Mouse (Mus musculus): ENCODE measurements at regions not wholly inside any gene's neighbourhood (a gene's known extent, or its start where the extent isn't known, plus 50 kb on each side); places are given as distances from the start of the nearest gene placed in this dataset.
"Not testable (repeated sequence)": the region's sequence is repeated elsewhere in the genome, so short reads cannot be mapped to it uniquely, and the experiment has no call there.

DNA sequence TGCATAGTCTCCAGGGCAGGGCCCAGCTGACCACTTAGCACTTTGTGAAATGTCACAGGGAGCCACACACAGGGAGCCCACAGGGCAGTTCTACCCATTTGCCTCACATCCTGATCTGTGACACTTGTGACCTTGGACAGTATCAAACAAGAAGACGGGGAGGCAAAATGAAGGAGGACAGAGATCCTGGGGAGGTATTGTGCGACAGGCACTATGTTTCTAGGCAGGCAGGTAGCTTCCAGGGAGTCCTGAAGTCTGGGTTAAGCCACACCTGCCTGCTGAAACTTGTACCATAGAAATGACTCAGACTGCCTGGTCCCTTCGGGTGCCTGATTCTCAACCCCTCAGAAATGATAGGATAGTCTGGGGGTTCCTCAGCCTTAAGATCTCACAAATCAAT, 127.8 kb downstream of the Tcp10c start:
- Histone ChIP-seq H3K4me1 (ENCODE audit: control insufficient read depth, insufficient read depth, low read length) (0 out of 2 replicates have a peak, but pooled peaks cover 4% of the 10 kb centered on the region), H3K4me3 (ENCODE audit: low read depth, low read length) (no peak overlapping the region), H3K36me3 (ENCODE audit: control insufficient read depth, insufficient read depth, low read length) (no peaks in the 10 kb centered on the region), H3K4me2 (replicated peaks; ENCODE audit: low read depth, low read length) (no peak overlapping the region), H3K9ac (replicated peaks; ENCODE audit: low read depth, low read length) (no peak overlapping the region), H3K9me3 (ENCODE audit: control insufficient read depth, low read depth, low read length) (no peaks in the 10 kb centered on the region), H3K27ac (ENCODE audit: low read length) (no peak overlapping the region), H3K27me3 (ENCODE audit: control insufficient read depth, insufficient read depth, low read length) (no peaks in the 10 kb centered on the region)
- 82% methylated on average over 3 of the region's 3 CpGs for WGBS
- ATAC-seq (ENCODE audit: insufficient number of reproducible peaks, insufficient read depth, low FRiP score, low read depth) = no peak

DNA sequence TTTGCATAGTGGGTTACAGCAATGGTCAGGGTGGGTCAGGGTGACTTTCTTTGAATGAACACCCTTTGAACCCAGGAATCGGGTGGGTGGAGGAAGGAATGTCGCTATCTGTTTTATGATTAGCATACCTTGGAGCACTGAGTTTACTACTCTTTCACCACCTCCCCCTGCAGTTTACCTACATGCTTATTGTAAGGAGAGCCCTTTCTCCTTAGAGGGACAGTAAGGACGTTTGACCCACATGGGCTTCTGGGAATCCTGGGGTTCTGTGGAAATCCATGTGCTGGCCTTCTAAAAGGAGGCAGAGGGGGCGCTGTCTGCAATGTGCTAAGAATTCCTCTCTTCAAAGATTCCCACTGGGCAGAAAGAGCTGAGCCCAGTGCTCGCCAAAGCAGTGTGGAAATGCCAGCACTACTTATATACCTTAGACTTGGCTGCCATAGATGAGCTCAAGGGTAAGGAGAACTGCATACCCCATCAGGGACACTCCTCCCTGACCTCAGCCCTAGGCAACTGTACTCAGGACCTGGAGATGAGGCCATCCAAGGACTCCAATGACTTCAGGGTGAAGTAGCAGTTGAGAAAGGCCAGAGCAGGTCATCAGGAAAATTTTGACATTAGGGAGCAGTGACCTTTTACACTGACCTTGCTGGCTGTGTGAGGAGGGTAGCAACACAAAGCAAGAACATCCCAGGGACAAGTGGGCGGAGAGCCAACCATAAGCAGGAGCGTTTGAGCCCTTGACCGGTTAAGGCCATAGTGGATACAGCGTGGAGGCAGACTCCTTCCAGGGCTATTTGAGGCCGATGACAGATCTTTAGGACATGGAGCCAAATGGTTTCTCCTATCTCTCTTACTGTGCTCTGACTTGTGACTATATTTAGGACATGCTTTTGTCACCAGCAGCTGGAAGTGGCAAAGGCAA, 133.2 kb downstream of the Tcp10c start:
- 84% methylated on average over 10 of the region's 10 CpGs for WGBS
- Histone ChIP-seq H3K9me3 (ENCODE audit: control insufficient read depth, low read depth, low read length) (no peaks in the 10 kb centered on the region), H3K4me1 (ENCODE audit: control insufficient read depth, insufficient read depth, low read length) (0 out of 2 replicates have a peak, but pooled peaks cover 4% of the 10 kb centered on the region), H3K4me3 (ENCODE audit: low read depth, low read length) (no peak overlapping the region), H3K9ac (replicated peaks; ENCODE audit: low read depth, low read length) (no peak overlapping the region), H3K27ac (ENCODE audit: low read length) (no peak overlapping the region), H3K4me2 (replicated peaks; ENCODE audit: low read depth, low read length) (no peak overlapping the region), H3K27me3 (ENCODE audit: control insufficient read depth, insufficient read depth, low read length) (no peaks in the 10 kb centered on the region), H3K36me3 (ENCODE audit: control insufficient read depth, insufficient read depth, low read length) (no peaks in the 10 kb centered on the region)
- no peak for ATAC-seq (ENCODE audit: insufficient number of reproducible peaks, insufficient read depth, low FRiP score, low read depth)

DNA sequence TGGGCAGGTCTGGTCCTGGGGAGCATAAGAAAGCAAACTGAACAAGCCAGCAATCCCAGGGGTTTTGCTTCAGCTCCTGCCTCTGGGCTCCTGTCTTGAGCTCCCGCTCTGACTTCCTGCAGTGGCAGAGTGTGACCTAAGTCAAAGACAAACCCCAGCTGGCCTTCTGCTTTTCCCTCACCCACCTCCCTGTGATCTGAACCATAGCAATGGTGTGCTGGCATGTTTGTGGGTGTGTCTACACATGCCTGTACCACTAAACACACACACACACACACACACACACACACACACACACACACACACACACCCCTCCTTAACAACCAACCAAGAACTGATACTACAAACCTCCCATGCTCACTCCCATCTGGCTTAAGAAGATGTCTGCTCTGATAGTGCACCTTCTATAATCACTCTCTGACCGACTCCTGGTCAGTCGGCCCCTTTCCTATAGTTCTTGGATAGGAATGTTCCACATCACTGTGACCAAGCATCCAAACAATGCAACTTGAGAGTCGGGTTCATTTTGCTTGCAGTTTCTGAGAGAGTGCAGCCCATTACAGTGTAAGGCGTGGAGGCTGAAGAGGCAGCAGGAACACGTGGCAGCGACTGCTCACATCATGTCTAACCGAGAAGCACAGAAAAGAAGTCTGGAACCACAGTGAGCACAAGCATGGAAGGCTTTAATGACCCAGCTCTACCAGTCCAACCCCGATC, 134.4 kb downstream of the Tcp10c start:
- H3K27me3 ChIP-seq (ENCODE audit: control insufficient read depth, insufficient read depth, low read length) = no peaks in the 10 kb centered on the region
- H3K36me3 ChIP-seq (ENCODE audit: control insufficient read depth, insufficient read depth, low read length) = no peaks in the 10 kb centered on the region
- no peak overlapping the region for H3K4me2 ChIP-seq (replicated peaks; ENCODE audit: low read depth, low read length)
- 61% methylated on average over 9 of the region's 9 CpGs for WGBS
- no peak overlapping the region for H3K9ac ChIP-seq (replicated peaks; ENCODE audit: low read depth, low read length)
- H3K4me1 ChIP-seq (ENCODE audit: control insufficient read depth, insufficient read depth, low read length) = 0 out of 2 replicates have a peak, but pooled peaks cover 4% of the 10 kb centered on the region
- peak; percentile 54 for ATAC-seq (ENCODE audit: insufficient number of reproducible peaks, insufficient read depth, low FRiP score, low read depth)
- no peaks in the 10 kb centered on the region for H3K9me3 ChIP-seq (ENCODE audit: control insufficient read depth, low read depth, low read length)
- no peak overlapping the region for H3K27ac ChIP-seq (ENCODE audit: low read length)
- H3K4me3 ChIP-seq (ENCODE audit: low read depth, low read length) = no peak overlapping the region

DNA sequence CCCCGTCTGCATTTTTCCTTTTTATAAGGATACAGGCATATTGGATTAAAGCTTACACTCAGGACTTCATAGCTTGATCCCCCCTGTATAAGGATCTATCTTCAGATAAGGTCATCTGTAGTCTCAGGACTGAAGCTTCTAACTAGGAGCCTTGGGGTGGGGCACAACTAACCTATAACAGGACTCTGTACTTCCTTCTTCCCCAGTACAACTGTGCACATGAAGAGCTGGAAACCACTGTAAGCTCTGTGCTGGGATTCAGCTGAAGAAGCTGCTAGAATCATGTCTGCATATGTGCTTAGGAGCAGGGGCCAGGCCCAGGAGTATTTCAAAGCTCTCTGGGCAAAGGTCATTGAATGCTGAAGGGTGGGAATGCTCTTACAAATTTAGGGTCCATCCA, 137.9 kb downstream of the Tcp10c start:
- H3K9me3 ChIP-seq (ENCODE audit: control insufficient read depth, low read depth, low read length); H3K27ac ChIP-seq (ENCODE audit: low read length); H3K4me1 ChIP-seq (ENCODE audit: control insufficient read depth, insufficient read depth, low read length); H3K4me3 ChIP-seq (ENCODE audit: low read depth, low read length); H3K27me3 ChIP-seq (ENCODE audit: control insufficient read depth, insufficient read depth, low read length); ATAC-seq (ENCODE audit: insufficient number of reproducible peaks, insufficient read depth, low FRiP score, low read depth); H3K4me2 ChIP-seq (replicated peaks; ENCODE audit: low read depth, low read length); H3K36me3 ChIP-seq (ENCODE audit: control insufficient read depth, insufficient read depth, low read length); H3K9ac ChIP-seq (replicated peaks; ENCODE audit: low read depth, low read length): not testable (repeated sequence)
- WGBS = 88% methylated on average over 1 of the region's 1 CpGs

DNA sequence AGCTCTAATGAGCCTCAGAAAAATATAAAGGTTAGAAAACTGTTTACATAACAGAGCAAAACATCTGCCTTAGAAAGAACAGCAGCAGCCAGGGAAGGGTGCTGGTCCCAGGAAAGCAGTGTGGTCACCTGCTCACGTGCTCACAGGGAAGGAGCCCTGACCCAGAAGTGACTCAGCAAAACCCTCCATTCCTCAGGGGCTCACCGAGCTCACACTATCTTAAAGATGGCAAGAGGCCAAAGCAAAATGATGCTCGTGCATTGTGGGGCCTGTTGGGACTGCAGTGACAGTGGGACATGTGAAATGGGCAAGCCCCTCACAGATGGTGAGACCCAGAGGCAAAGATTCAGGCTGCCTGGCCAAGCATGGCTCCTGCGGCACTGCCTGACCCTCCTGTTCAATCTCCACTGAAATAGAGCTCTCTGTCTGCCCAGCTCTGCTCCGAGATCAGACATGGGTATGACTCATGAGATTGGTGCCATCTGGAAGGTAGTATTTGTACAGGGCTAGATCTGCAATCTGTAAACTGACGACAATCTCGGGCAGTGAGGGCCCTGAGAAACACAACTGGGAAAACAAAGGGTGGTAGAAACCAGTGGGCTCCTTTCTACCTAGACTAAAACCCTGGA, 138.4 kb downstream of the Tcp10c start:
- not testable (repeated sequence) for ATAC-seq (ENCODE audit: insufficient number of reproducible peaks, insufficient read depth, low FRiP score, low read depth); H3K4me1 ChIP-seq (ENCODE audit: control insufficient read depth, insufficient read depth, low read length); H3K4me2 ChIP-seq (replicated peaks; ENCODE audit: low read depth, low read length); H3K36me3 ChIP-seq (ENCODE audit: control insufficient read depth, insufficient read depth, low read length); H3K4me3 ChIP-seq (ENCODE audit: low read depth, low read length); H3K9me3 ChIP-seq (ENCODE audit: control insufficient read depth, low read depth, low read length); H3K27ac ChIP-seq (ENCODE audit: low read length); H3K9ac ChIP-seq (replicated peaks; ENCODE audit: low read depth, low read length); H3K27me3 ChIP-seq (ENCODE audit: control insufficient read depth, insufficient read depth, low read length)
- WGBS = 24% methylated on average over 3 of the region's 7 CpGs

DNA sequence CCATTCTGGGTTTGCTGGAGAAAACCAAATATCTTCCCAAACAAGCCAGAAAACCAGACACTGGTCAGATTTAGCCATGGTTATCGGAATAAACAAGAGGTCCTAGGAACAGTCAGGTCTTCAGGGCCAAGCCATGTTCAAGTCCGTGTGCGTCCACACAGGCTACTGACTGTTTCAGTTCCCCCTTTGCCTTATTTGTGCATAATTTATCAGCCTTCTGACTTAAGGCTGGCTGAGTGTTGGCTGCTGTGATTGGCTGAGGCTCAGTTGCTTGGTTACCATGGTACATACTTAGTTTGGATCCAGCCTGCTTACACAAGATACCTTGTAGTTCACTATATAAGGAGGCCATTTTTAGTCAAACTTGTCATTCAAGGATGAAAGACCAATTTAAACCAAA, 139.5 kb downstream of the Tcp10c start:
- WGBS = 77% methylated on average over 3 of the region's 3 CpGs
- H3K4me2 ChIP-seq (replicated peaks; ENCODE audit: low read depth, low read length); H3K4me3 ChIP-seq (ENCODE audit: low read depth, low read length); H3K9ac ChIP-seq (replicated peaks; ENCODE audit: low read depth, low read length); H3K27ac ChIP-seq (ENCODE audit: low read length); H3K27me3 ChIP-seq (ENCODE audit: control insufficient read depth, insufficient read depth, low read length); H3K36me3 ChIP-seq (ENCODE audit: control insufficient read depth, insufficient read depth, low read length); H3K4me1 ChIP-seq (ENCODE audit: control insufficient read depth, insufficient read depth, low read length); ATAC-seq (ENCODE audit: insufficient number of reproducible peaks, insufficient read depth, low FRiP score, low read depth); H3K9me3 ChIP-seq (ENCODE audit: control insufficient read depth, low read depth, low read length): not testable (repeated sequence)

DNA sequence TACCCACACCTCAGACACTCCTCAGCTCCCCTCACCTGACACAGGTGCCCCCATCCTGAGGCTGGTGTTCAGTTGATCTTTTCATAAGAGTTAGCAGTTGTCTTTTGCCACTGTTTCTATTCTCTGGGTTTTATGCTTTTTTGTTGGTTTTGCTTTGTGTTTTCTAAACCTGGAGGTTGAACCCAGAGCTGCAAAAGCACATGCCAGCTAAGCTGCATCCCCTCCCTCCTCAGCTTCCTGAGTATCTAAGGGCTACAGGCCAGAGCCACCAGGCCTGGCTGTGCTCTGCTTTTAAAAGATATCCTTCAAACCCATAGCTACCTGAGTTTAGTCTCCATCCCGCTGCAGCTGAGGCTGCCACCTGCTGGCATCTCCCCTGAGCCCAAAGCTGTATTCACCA, 140.1 kb downstream of the Tcp10c start:
- ATAC-seq (ENCODE audit: insufficient number of reproducible peaks, insufficient read depth, low FRiP score, low read depth); H3K4me1 ChIP-seq (ENCODE audit: control insufficient read depth, insufficient read depth, low read length); H3K4me3 ChIP-seq (ENCODE audit: low read depth, low read length): not testable (repeated sequence)

DNA sequence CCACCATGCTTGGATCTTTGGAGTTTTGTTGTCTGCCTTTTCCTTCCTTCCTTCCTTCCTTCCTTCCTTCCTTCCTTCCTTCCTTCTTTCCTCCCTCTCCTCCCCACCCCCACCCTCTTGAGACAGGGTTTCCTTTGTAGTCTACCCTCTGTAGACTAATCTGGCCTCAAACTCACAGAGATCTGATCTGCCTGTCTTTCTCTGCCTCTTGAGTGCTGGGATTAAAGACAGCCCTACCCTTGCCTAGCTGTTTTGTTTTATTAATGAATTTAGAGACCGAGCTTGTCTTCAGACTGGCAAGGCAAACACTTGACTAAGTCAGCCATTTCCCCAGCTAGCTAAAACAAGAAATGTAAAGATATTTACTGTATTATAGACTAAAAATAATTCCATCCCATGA, 150.0 kb downstream of the Tcp10c start:
- not testable (repeated sequence) for ATAC-seq (ENCODE audit: insufficient number of reproducible peaks, insufficient read depth, low FRiP score, low read depth); H3K9ac ChIP-seq (replicated peaks; ENCODE audit: low read depth, low read length); H3K27me3 ChIP-seq (ENCODE audit: control insufficient read depth, insufficient read depth, low read length); H3K9me3 ChIP-seq (ENCODE audit: control insufficient read depth, low read depth, low read length); H3K4me2 ChIP-seq (replicated peaks; ENCODE audit: low read depth, low read length); H3K4me1 ChIP-seq (ENCODE audit: control insufficient read depth, insufficient read depth, low read length); H3K4me3 ChIP-seq (ENCODE audit: low read depth, low read length); H3K36me3 ChIP-seq (ENCODE audit: control insufficient read depth, insufficient read depth, low read length)
- H3K27ac ChIP-seq (ENCODE audit: low read length) = peak overlapping the region; percentile 55; the same call in 1 of the 2 replicates
- 47% methylated on average over 1 of the region's 1 CpGs for WGBS

More for the DNA sequence above, 140.1 kb downstream of the Tcp10c start:
- not testable (repeated sequence) for H3K9me3 ChIP-seq (ENCODE audit: control insufficient read depth, low read depth, low read length); H3K27ac ChIP-seq (ENCODE audit: low read length); H3K27me3 ChIP-seq (ENCODE audit: control insufficient read depth, insufficient read depth, low read length); H3K4me2 ChIP-seq (replicated peaks; ENCODE audit: low read depth, low read length); H3K36me3 ChIP-seq (ENCODE audit: control insufficient read depth, insufficient read depth, low read length); H3K9ac ChIP-seq (replicated peaks; ENCODE audit: low read depth, low read length)
- WGBS = no CpG with 5 or more reads among the region's 1 CpGs
